Mouse (Mus musculus): ENCODE data around the gene Snx22.

Snx22 gene

GRCm38 (mm10) chr9:66068056-66068455, 1.5 kb downstream of the Snx22 start:
- DNase-seq: no peak

GRCm38 (mm10) chr9:66067542-66067941, 2.0 kb downstream of the Snx22 start:
- peak; percentile 68 for DNase-seq

GRCm38 (mm10) chr9:66066791-66067190, 2.7 kb downstream of the Snx22 start:
- DNase-seq: no peak

- peak; percentile 71 to 80 for DNase-seq
Measured at GRCm38 (mm10) chr9:66064316-66064715, 5.2 kb downstream of the Snx22 start.

GRCm38 (mm10) chr9:66063446-66063845, 6.1 kb downstream of the Snx22 start:
- no peak for DNase-seq

GRCm38 (mm10) chr9:66061656-66062055, 7.9 kb downstream of the Snx22 start:
- DNase-seq: peak; percentile 67 to 76

GRCm38 (mm10) chr9:66060986-66061385, 8.5 kb downstream of the Snx22 start:
- peak; percentile 54 to 56 for DNase-seq

GRCm38 (mm10) chr9:66060308-66060647, 9.2 kb downstream of the Snx22 start:
- no peak for DNase-seq

- peak; percentile 99 for DNase-seq
Measured at GRCm38 (mm10) chr9:66059583-66060307, 9.8 kb downstream of the Snx22 start, which contains the start of gene Ppib. Gene Ppib (plus strand): TSS chr9:66060222.

- DNase-seq: no peak
Measured at GRCm38 (mm10) chr9:66053620-66054019, 15.9 kb downstream of the Snx22 start.

- no peak for DNase-seq
Measured at GRCm38 (mm10) chr9:66052731-66053130, 16.8 kb downstream of the Snx22 start.

GRCm38 (mm10) chr9:66051493-66051892, 18.0 kb downstream of the Snx22 start:
- peak; percentile 19 to 34 for DNase-seq

GRCm38 (mm10) chr9:66049931-66050601, 19.5 kb downstream of the Snx22 start:
- DNase-seq: no peak

GRCm38 (mm10) chr9:66043241-66043640, 26.3 kb downstream of the Snx22 start:
- DNase-seq: no peak

GRCm38 (mm10) chr9:66042331-66042730, 27.2 kb downstream of the Snx22 start:
- DNase-seq: no peak

- no peak for DNase-seq
Measured at GRCm38 (mm10) chr9:66040801-66041200, 28.7 kb downstream of the Snx22 start.

- DNase-seq: no peak
Measured at GRCm38 (mm10) chr9:66039290-66039689, 30.2 kb downstream of the Snx22 start.

GRCm38 (mm10) chr9:66038581-66038980, 30.9 kb downstream of the Snx22 start:
- no peak for DNase-seq

GRCm38 (mm10) chr9:66038082-66038481, 31.4 kb downstream of the Snx22 start:
- DNase-seq: no peak

GRCm38 (mm10) chr9:66020601-66021000, 48.9 kb downstream of the Snx22 start:
- no peak for DNase-seq
